Mouse (Mus musculus): ENCODE measurements around the gene Spata2. TPM values are rescaled to one million over a fixed set of nuclear protein-coding genes. Genes with fewer than 3 reads are reported as not detected.

Spata2 gene
- polyA plus RNA-seq, 1 experiment from 2014 or later, result 15.4 TPM

DNA sequence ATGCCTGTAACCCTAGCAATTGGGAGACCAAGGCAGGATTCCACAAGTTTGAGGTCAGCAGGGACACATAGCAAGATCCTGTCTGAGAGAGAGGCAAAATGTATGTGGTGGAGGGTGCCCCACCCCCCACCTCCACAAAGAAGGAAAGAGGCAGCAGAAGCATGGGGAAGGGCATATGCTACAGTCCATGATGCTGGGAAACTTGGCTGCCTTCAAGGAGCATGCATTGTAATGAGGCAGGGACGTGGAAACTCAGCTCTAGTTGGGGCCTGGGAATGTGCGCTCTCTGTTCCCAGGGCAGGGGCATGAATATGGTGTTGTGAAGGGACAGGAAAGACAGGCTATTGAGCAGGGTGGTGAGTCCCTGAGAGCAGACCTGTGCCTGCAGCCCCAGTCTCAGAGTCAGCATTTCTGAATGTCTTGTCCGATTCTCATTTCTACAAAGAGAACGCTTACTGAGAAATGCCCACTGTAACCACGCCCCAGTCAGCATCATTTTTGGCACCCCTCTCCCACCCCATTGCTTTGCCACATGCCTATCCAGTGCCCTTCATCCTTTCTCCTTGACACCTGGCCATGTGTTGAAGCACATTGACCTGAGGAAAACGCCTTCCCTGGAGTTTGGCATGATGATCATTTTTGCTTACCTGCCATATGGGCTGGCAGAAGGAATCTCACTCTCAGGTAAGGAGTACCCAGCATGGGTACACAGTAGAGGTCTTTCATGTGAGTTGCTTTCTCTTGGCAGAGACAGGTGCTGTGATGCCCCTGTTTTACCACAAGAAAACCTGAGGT is 33.4 kb downstream of the Spata2 start:
- Histone ChIP-seq H3K9ac (ENCODE audit: low read depth, low read length) (no peak overlapping the region), H3K4me1 (ENCODE audit: control insufficient read depth, insufficient read depth, low read length) (no peaks in the 10 kb centered on the region), H3K36me3 (ENCODE audit: control insufficient read depth, insufficient read depth, low read length) (peaks cover 9% of the 10 kb centered on the region; the same call in 1 of the 2 replicates), H3K4me3 (ENCODE audit: low read length) (no peak overlapping the region), H3K4me2 (ENCODE audit: low read depth, low read length) (no peak overlapping the region), H3K9me3 (ENCODE audit: control insufficient read depth, low read length) (no peaks in the 10 kb centered on the region), H3K27ac (ENCODE audit: low read length) (no peak overlapping the region), H3K27me3 (replicated peaks; ENCODE audit: control insufficient read depth, insufficient read depth, low read length) (no peaks in the 10 kb centered on the region)
- ATAC-seq, result no peak
- 94% methylated on average over 6 of the region's 6 CpGs for WGBS

- no peak for ATAC-seq
- H3K4me2 ChIP-seq (ENCODE audit: low read depth, low read length), result no peak overlapping the region
- WGBS, result 98% methylated on average over 3 of the region's 3 CpGs
- no peak overlapping the region for H3K27ac ChIP-seq (ENCODE audit: low read length)
- no peaks in the 10 kb centered on the region for H3K4me1 ChIP-seq (ENCODE audit: control insufficient read depth, insufficient read depth, low read length)
- H3K27me3 ChIP-seq (replicated peaks; ENCODE audit: control insufficient read depth, insufficient read depth, low read length), result no peaks in the 10 kb centered on the region
- no peak overlapping the region for H3K4me3 ChIP-seq (ENCODE audit: low read length)
- H3K9ac ChIP-seq (ENCODE audit: low read depth, low read length), result no peak overlapping the region
- peaks cover 9% of the 10 kb centered on the region; the same call in 1 of the 2 replicates for H3K36me3 ChIP-seq (ENCODE audit: control insufficient read depth, insufficient read depth, low read length)
- H3K9me3 ChIP-seq (ENCODE audit: control insufficient read depth, low read length), result no peaks in the 10 kb centered on the region
Observed at GRCm38 (mm10) chr2:167458548-167458947, 34.1 kb downstream of the Spata2 start.

GRCm38 (mm10) chr2:167457213-167457612 is 35.5 kb downstream of the Spata2 start:
- Histone ChIP-seq H3K27ac (ENCODE audit: low read length) (no peak overlapping the region), H3K27me3 (replicated peaks; ENCODE audit: control insufficient read depth, insufficient read depth, low read length) (no peaks in the 10 kb centered on the region), H3K9ac (ENCODE audit: low read depth, low read length) (no peak overlapping the region), H3K36me3 (ENCODE audit: control insufficient read depth, insufficient read depth, low read length) (peaks cover 9% of the 10 kb centered on the region; the same call in 1 of the 2 replicates), H3K4me3 (ENCODE audit: low read length) (no peak overlapping the region), H3K4me1 (ENCODE audit: control insufficient read depth, insufficient read depth, low read length) (no peaks in the 10 kb centered on the region), H3K4me2 (ENCODE audit: low read depth, low read length) (no peak overlapping the region), H3K9me3 (ENCODE audit: control insufficient read depth, low read length) (no peaks in the 10 kb centered on the region)
- 87% methylated on average over 9 of the region's 9 CpGs for WGBS
- no peak for ATAC-seq

DNA sequence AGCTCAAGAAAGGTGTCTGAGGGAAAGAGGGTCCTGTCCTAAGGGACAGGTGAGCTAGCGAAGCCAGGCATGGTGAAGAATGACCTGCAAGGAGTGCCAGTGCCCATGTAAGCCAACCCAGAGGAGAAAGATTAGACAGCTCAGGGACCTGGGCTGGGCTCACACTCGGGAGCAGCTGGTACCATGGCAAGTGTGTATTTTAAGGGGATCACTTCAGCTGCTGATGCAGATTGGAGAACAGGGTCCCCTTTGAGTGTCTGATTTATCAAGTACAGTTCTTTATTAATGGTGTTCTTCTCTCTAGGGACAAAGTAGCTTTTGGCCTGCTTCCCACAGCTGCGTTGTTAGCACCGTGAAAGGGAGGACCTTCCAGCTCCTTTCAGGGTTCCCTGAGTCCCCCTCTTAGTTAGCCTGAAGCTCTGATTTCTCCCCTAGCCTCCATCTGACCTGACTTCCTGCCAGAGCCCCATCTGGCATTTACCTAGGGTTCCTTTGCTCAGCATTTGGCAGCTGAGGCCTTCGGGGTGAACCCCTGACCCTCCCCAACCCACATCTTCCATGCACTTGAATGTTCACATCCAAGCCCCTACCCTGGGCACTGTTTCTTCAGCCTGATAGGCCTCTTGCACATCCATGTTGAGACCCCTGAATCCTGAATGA is 36.2 kb downstream of the Spata2 start:
- WGBS, result 91% methylated on average over 5 of the region's 5 CpGs
- no peak for ATAC-seq
- Histone ChIP-seq H3K36me3 (ENCODE audit: control insufficient read depth, insufficient read depth, low read length) (peaks cover 9% of the 10 kb centered on the region; the same call in 1 of the 2 replicates), H3K27me3 (replicated peaks; ENCODE audit: control insufficient read depth, insufficient read depth, low read length) (no peaks in the 10 kb centered on the region), H3K9me3 (ENCODE audit: control insufficient read depth, low read length) (no peaks in the 10 kb centered on the region), H3K27ac (ENCODE audit: low read length) (no peak overlapping the region), H3K9ac (ENCODE audit: low read depth, low read length) (no peak overlapping the region), H3K4me3 (ENCODE audit: low read length) (no peak overlapping the region), H3K4me2 (ENCODE audit: low read depth, low read length) (no peak overlapping the region), H3K4me1 (ENCODE audit: control insufficient read depth, insufficient read depth, low read length) (no peaks in the 10 kb centered on the region)

GRCm38 (mm10) chr2:167453814-167454213 is 38.9 kb downstream of the Spata2 start:
- H3K4me2 ChIP-seq (ENCODE audit: low read depth, low read length), result no peak overlapping the region
- H3K27me3 ChIP-seq (replicated peaks; ENCODE audit: control insufficient read depth, insufficient read depth, low read length), result no peaks in the 10 kb centered on the region
- H3K4me3 ChIP-seq (ENCODE audit: low read length), result no peak overlapping the region
- H3K27ac ChIP-seq (ENCODE audit: low read length), result no peak overlapping the region
- no peak for ATAC-seq
- H3K36me3 ChIP-seq (ENCODE audit: control insufficient read depth, insufficient read depth, low read length), result peaks cover 6% of the 10 kb centered on the region
- no peaks in the 10 kb centered on the region for H3K9me3 ChIP-seq (ENCODE audit: control insufficient read depth, low read length)
- no peaks in the 10 kb centered on the region for H3K4me1 ChIP-seq (ENCODE audit: control insufficient read depth, insufficient read depth, low read length)
- no peak overlapping the region for H3K9ac ChIP-seq (ENCODE audit: low read depth, low read length)
- WGBS, result 63% methylated on average over 3 of the region's 3 CpGs

DNA sequence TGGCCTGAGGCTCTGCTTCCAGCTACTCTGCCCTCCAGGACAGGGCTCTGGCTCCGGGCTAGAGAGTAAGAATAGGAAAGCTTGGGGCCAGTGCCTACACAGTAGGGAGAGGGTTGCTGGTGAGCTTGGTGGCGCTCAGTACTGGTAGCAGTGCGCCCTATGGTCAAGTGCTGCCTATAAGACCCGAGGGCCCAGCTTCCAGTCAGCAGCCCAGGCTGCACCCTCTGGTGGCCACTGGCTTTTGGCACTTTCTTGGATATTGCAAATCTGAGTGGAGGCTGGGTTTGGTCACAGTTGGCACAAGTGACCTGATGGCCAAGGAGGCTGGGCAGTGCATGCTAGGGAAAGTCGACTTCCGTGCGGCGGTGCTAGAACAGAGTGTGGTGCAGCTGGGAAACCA is 42.0 kb downstream of the Spata2 start:
- Histone ChIP-seq H3K27ac (ENCODE audit: low read length) (no peak overlapping the region), H3K27me3 (replicated peaks; ENCODE audit: control insufficient read depth, insufficient read depth, low read length) (no peaks in the 10 kb centered on the region), H3K9me3 (ENCODE audit: control insufficient read depth, low read length) (no peaks in the 10 kb centered on the region), H3K4me3 (ENCODE audit: low read length) (no peak overlapping the region), H3K36me3 (ENCODE audit: control insufficient read depth, insufficient read depth, low read length) (peaks cover 2% of the 10 kb centered on the region; the same call in 1 of the 2 replicates), H3K4me2 (ENCODE audit: low read depth, low read length) (no peak overlapping the region), H3K4me1 (ENCODE audit: control insufficient read depth, insufficient read depth, low read length) (no peaks in the 10 kb centered on the region), H3K9ac (ENCODE audit: low read depth, low read length) (no peak overlapping the region)
- ATAC-seq, result no peak
- 90% methylated on average over 8 of the region's 8 CpGs for WGBS

GRCm38 (mm10) chr2:167449331-167450275 is 43.1 kb downstream of the Spata2 start:
- H3K27ac ChIP-seq (ENCODE audit: low read length), result no peak overlapping the region
- ATAC-seq, result no peak
- no peaks in the 10 kb centered on the region for H3K27me3 ChIP-seq (replicated peaks; ENCODE audit: control insufficient read depth, insufficient read depth, low read length)
- peaks cover 2% of the 10 kb centered on the region; the same call in 1 of the 2 replicates for H3K36me3 ChIP-seq (ENCODE audit: control insufficient read depth, insufficient read depth, low read length)
- WGBS, result 92% methylated on average over 21 of the region's 21 CpGs
- H3K4me2 ChIP-seq (ENCODE audit: low read depth, low read length), result no peak overlapping the region
- H3K9ac ChIP-seq (ENCODE audit: low read depth, low read length), result no peak overlapping the region
- H3K4me1 ChIP-seq (ENCODE audit: control insufficient read depth, insufficient read depth, low read length), result no peaks in the 10 kb centered on the region
- no peak overlapping the region for H3K4me3 ChIP-seq (ENCODE audit: low read length)
- no peaks in the 10 kb centered on the region for H3K9me3 ChIP-seq (ENCODE audit: control insufficient read depth, low read length)

- ATAC-seq, result no peak
- 88% methylated on average over 8 of the region's 8 CpGs for WGBS
- Histone ChIP-seq H3K36me3 (ENCODE audit: control insufficient read depth, insufficient read depth, low read length) (peaks cover 5% of the 10 kb centered on the region; the same call in 1 of the 2 replicates), H3K4me1 (ENCODE audit: control insufficient read depth, insufficient read depth, low read length) (no peaks in the 10 kb centered on the region), H3K4me3 (ENCODE audit: low read length) (no peak overlapping the region), H3K4me2 (ENCODE audit: low read depth, low read length) (no peak overlapping the region), H3K9me3 (ENCODE audit: control insufficient read depth, low read length) (no peaks in the 10 kb centered on the region), H3K27ac (ENCODE audit: low read length) (no peak overlapping the region), H3K9ac (ENCODE audit: low read depth, low read length) (no peak overlapping the region), H3K27me3 (replicated peaks; ENCODE audit: control insufficient read depth, insufficient read depth, low read length) (no peaks in the 10 kb centered on the region)
Observed at GRCm38 (mm10) chr2:167447629-167448028, 45.1 kb downstream of the Spata2 start.

DNA sequence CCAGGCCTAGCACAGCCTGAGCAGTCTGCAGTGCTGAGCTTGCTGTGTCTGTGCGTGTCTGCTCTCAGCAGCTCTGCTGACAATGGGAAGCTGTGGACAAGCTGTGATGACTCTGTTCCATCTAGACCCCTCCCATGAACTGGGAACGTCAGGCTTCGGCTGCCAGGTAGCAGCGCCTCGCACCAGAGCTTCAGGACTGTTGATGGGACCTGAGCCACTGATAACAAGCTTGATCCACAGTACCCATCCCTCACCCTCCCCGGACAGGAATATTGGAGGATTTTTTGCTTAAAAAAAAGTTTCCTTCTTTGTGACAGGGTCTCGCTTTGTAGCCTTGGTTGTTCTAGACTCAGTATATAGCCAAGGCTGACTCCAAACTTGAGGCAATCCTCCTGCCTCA is 45.5 kb downstream of the Spata2 start:
- no peak for ATAC-seq
- peaks cover 5% of the 10 kb centered on the region; the same call in 1 of the 2 replicates for H3K36me3 ChIP-seq (ENCODE audit: control insufficient read depth, insufficient read depth, low read length)

More for the DNA sequence above, 45.5 kb downstream of the Spata2 start:
- 95% methylated on average over 7 of the region's 7 CpGs for WGBS
- Histone ChIP-seq H3K9me3 (ENCODE audit: control insufficient read depth, low read length) (no peaks in the 10 kb centered on the region), H3K4me1 (ENCODE audit: control insufficient read depth, insufficient read depth, low read length) (no peaks in the 10 kb centered on the region), H3K27me3 (replicated peaks; ENCODE audit: control insufficient read depth, insufficient read depth, low read length) (no peaks in the 10 kb centered on the region), H3K4me3 (ENCODE audit: low read length) (no peak overlapping the region), H3K27ac (ENCODE audit: low read length) (no peak overlapping the region), H3K4me2 (ENCODE audit: low read depth, low read length) (no peak overlapping the region), H3K9ac (ENCODE audit: low read depth, low read length) (no peak overlapping the region)

All from intestine, embryonic 16.5 days (tissue).